Mouse (Mus musculus): ENCODE results near the gene Socs1. TPM values are rescaled to one million over a fixed set of nuclear protein-coding genes. Genes with fewer than 3 reads are reported as not detected.

Socs1 gene
- total RNA-seq, 1 experiment: 2.4 TPM

DNA sequence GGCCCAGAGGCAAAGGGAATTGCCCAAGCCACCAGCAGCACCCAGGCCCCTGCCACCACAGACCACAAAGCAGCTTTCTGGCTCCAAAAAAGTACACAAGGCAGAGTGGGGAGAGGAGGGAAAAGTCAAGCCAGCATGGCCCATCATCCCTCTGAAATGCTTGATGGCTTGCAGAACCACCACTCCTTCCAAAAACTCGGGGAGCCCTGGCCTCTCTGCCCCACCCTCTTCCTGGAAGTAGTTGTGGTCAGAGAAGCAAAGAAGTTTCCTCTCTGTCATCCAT is 2.2 kb downstream of the Socs1 start:
- TF ChIP-seq CHD2 (IDR thresholded peaks at IDR 0.05; ENCODE audit: low read depth, low read length) (no peak), ZC3H11A (IDR thresholded peaks at IDR 0.05; ENCODE audit: borderline replicate concordance, low read depth, low read length) (no peak), MAFK (IDR thresholded peaks at IDR 0.05; ENCODE audit: insufficient read depth, low read depth, low read length) (no peak), ZNF384 (IDR thresholded peaks at IDR 0.05; ENCODE audit: low read depth, low read length) (no peak), HCFC1 (IDR thresholded peaks at IDR 0.05; ENCODE audit: borderline replicate concordance, insufficient read depth, low read length) (no peak)

DNA sequence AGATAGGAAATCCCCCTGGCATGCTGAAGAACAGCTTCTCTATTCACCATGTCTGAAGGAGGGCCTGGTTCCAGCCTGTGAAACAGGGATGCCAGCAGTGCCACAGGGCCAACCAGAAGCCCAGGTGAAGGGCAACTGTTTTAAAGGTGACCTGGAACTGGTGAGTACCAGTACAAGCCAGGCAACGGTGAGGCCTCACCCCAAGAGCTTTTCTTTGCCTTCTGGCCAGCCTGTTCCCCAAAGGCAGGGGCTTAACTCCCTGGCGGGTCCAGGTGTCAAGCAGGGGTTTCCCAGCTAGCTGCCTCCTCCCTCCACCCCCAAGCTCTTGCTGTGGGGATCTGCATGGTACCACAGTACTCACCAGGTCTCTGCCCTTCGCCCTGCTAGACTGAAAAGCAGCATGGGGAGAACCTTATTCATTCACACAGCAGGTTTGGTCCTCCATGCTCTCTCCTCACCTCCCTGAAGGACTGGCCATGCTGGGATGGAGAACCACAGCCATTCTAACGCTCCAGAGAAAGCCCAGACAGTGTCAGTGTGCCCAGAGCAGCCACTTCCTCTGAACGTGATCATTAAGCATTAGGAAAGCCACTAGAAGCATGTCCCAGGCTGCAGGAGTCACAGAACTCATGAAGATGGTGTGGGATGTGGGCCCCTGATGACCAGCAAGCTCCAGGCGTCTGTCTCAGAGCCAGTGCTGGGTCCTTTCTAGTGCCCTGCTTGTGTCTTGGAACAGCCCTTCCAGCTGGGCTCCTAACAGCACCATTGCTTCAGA is 2.8 kb downstream of the Socs1 start:
- Histone ChIP-seq H3K4me1 (ENCODE audit: control insufficient read depth in 2 of 2, insufficient read depth in 2 of 2, low read length in 2 of 2, poor library complexity in 1 of 2) (peaks cover 7 to 12% of the 10 kb centered on the region in 2 experiments; a peak in 2 of 4 replicates), H3K36me3 (ENCODE audit: control insufficient read depth, insufficient read depth, low read length, poor library complexity, severe bottlenecking) (no peaks in the 10 kb centered on the region), H3K9ac (ENCODE audit: insufficient read depth, low read depth, low read length, poor library complexity, severe bottlenecking) (no peak overlapping the region), H3K4me3 (ENCODE audit: insufficient read depth in 1 of 2, low read depth in 1 of 2, low read length in 2 of 2, poor library complexity in 1 of 2, severe bottlenecking in 1 of 2) (no peak overlapping the region), H3K9me3 (ENCODE audit: control insufficient read depth, insufficient read depth, low read depth, low read length) (no peaks in the 10 kb centered on the region), H3K27ac (ENCODE audit: insufficient read depth, low read depth, low read length, poor library complexity, severe bottlenecking) (no peak overlapping the region)
- DNase-seq (ENCODE audit: low read depth, low spot score): no peak
- in situ Hi-C loops (cut with MboI; ENCODE audit: low sequenced_read_pairs in 2 of 2, unreplicated experiment in 2 of 2): loop anchor here in 1 of 2 experiments (10.0 kb wide), 1 partner anchor 368 kb away; the partner anchor contains the start of gene Nubp1
- TF ChIP-seq MAFK (IDR thresholded peaks at IDR 0.05; ENCODE audit: insufficient read depth, low read depth, low read length) (no peak), ZNF384 (IDR thresholded peaks at IDR 0.05; ENCODE audit: low read depth, low read length) (no peak), HCFC1 (IDR thresholded peaks at IDR 0.05; ENCODE audit: borderline replicate concordance, insufficient read depth, low read length) (no peak), CHD2 (IDR thresholded peaks at IDR 0.05; ENCODE audit: low read depth, low read length) (no peak), ZC3H11A (IDR thresholded peaks at IDR 0.05; ENCODE audit: borderline replicate concordance, low read depth, low read length) (no peak)

More for the DNA sequence above, 2.2 kb downstream of the Socs1 start:
- in situ Hi-C loops (cut with MboI; ENCODE audit: low sequenced_read_pairs in 2 of 2, unreplicated experiment in 2 of 2): loop anchor here in 1 of 2 experiments (10.0 kb wide), 1 partner anchor 368 kb away; the partner anchor contains the start of gene Nubp1
- no peak for DNase-seq (ENCODE audit: low read depth, low spot score)
- H3K4me1 ChIP-seq (ENCODE audit: control insufficient read depth in 2 of 2, insufficient read depth in 2 of 2, low read length in 2 of 2, poor library complexity in 1 of 2): peaks cover 7 to 14% of the 10 kb centered on the region in 2 experiments; a peak in 2 of 4 replicates
- H3K36me3 ChIP-seq (ENCODE audit: control insufficient read depth, insufficient read depth, low read length, poor library complexity, severe bottlenecking): no peaks in the 10 kb centered on the region
- H3K9ac ChIP-seq (ENCODE audit: insufficient read depth, low read depth, low read length, poor library complexity, severe bottlenecking): no peak overlapping the region
- no peak overlapping the region for H3K4me3 ChIP-seq (ENCODE audit: insufficient read depth in 1 of 2, low read depth in 1 of 2, low read length in 2 of 2, poor library complexity in 1 of 2, severe bottlenecking in 1 of 2)
- no peaks in the 10 kb centered on the region for H3K9me3 ChIP-seq (ENCODE audit: control insufficient read depth, insufficient read depth, low read depth, low read length)
- no peak overlapping the region for H3K27ac ChIP-seq (ENCODE audit: insufficient read depth, low read depth, low read length, poor library complexity, severe bottlenecking)

DNA sequence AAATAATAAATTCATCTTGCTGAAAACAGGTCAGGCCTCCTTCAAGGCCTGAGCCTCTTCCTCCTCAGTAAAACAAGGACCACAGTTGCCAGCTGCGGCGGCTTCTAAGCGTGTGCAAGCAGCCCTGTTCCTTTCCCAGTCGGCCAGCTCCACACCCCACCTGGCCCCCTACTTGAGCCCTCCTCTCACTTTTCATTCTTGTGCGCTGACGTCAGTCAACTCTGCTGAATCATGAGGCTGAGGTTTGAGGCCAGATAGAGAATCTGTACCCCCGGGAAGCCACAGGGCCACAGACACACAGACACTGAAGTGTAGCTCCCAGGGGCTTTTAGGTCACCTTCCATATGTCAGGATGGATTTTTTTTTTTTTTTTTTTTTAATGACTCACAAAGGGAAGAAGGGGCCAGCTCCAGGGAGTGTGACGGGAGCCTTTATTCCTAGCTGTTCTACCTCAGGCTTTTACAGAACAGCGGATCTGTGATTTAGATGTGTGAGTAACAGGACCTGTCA is 3.4 kb downstream of the Socs1 start:
- DNase-seq (ENCODE audit: low read depth, low spot score): no peak
- no peak overlapping the region for H3K27ac ChIP-seq (ENCODE audit: insufficient read depth, low read depth, low read length, poor library complexity, severe bottlenecking)

DNA sequence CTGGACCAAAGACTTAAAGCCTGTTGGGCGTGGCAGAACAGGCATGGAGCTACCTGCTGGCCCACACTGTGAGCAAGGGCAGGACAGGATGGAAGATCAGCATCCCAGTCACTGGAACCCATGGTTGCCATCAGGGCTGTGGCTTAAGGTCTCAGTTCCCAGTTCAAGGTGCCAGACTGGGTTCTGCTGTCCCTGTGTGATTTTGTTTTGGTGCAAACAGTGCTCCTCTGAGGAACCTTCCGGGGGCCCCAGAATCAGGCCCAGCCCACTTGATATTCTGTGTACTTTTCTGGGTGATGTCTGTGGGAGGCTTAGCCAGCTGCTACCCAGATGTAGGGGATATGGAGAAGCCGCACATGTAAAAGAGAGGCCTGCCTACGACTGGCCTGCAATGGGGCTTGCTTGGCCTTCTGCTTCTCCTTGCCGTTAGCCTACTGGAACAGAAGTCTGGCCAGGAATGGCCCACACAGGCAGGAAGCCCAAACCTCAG is 4.7 kb downstream of the Socs1 start:
- in situ Hi-C loops (cut with MboI; ENCODE audit: low sequenced_read_pairs in 2 of 2, unreplicated experiment in 2 of 2): loop anchor here in 1 of 2 experiments (10.0 kb wide), 1 partner anchor 366 kb away; the partner anchor contains the start of gene Nubp1
- peaks cover 0 to 4% of the 10 kb centered on the region in 2 experiments; a peak in 1 of 4 replicates for H3K4me1 ChIP-seq (ENCODE audit: control insufficient read depth in 2 of 2, insufficient read depth in 2 of 2, low read length in 2 of 2, poor library complexity in 1 of 2)
- no peak overlapping the region for H3K27ac ChIP-seq (ENCODE audit: insufficient read depth, low read depth, low read length, poor library complexity, severe bottlenecking)
- H3K9ac ChIP-seq (ENCODE audit: insufficient read depth, low read depth, low read length, poor library complexity, severe bottlenecking): no peak overlapping the region
- no peak overlapping the region for H3K4me3 ChIP-seq (ENCODE audit: insufficient read depth in 1 of 2, low read depth in 1 of 2, low read length in 2 of 2, poor library complexity in 1 of 2, severe bottlenecking in 1 of 2)
- DNase-seq (ENCODE audit: low read depth, low spot score): no peak
- TF ChIP-seq ZC3H11A (IDR thresholded peaks at IDR 0.05; ENCODE audit: borderline replicate concordance, low read depth, low read length) (no peak), MAFK (IDR thresholded peaks at IDR 0.05; ENCODE audit: insufficient read depth, low read depth, low read length) (no peak), ZNF384 (IDR thresholded peaks at IDR 0.05; ENCODE audit: low read depth, low read length) (no peak), CHD2 (IDR thresholded peaks at IDR 0.05; ENCODE audit: low read depth, low read length) (no peak), HCFC1 (IDR thresholded peaks at IDR 0.05; ENCODE audit: borderline replicate concordance, insufficient read depth, low read length) (no peak)
- no peaks in the 10 kb centered on the region for H3K9me3 ChIP-seq (ENCODE audit: control insufficient read depth, insufficient read depth, low read depth, low read length)
- no peaks in the 10 kb centered on the region for H3K36me3 ChIP-seq (ENCODE audit: control insufficient read depth, insufficient read depth, low read length, poor library complexity, severe bottlenecking)

More for the DNA sequence above, 3.4 kb downstream of the Socs1 start:
- no peaks in the 10 kb centered on the region for H3K36me3 ChIP-seq (ENCODE audit: control insufficient read depth, insufficient read depth, low read length, poor library complexity, severe bottlenecking)
- H3K9ac ChIP-seq (ENCODE audit: insufficient read depth, low read depth, low read length, poor library complexity, severe bottlenecking): no peak overlapping the region
- in situ Hi-C loops (cut with MboI; ENCODE audit: low sequenced_read_pairs in 2 of 2, unreplicated experiment in 2 of 2): loop anchor here in 1 of 2 experiments (10.0 kb wide), 1 partner anchor 367 kb away; the partner anchor contains the start of gene Nubp1
- H3K4me3 ChIP-seq (ENCODE audit: insufficient read depth in 1 of 2, low read depth in 1 of 2, low read length in 2 of 2, poor library complexity in 1 of 2, severe bottlenecking in 1 of 2): no peak overlapping the region
- TF ChIP-seq HCFC1 (IDR thresholded peaks at IDR 0.05; ENCODE audit: borderline replicate concordance, insufficient read depth, low read length): no peak
- TF ChIP-seq ZNF384 (IDR thresholded peaks at IDR 0.05; ENCODE audit: low read depth, low read length): 0 out of 2 replicates have a peak, but pooled peaks have one; percentile 33
- peaks cover 5 to 9% of the 10 kb centered on the region in 2 experiments; a peak in 2 of 4 replicates for H3K4me1 ChIP-seq (ENCODE audit: control insufficient read depth in 2 of 2, insufficient read depth in 2 of 2, low read length in 2 of 2, poor library complexity in 1 of 2)
- no peaks in the 10 kb centered on the region for H3K9me3 ChIP-seq (ENCODE audit: control insufficient read depth, insufficient read depth, low read depth, low read length)

Data from ES-E14 (cell line).